Mouse (Mus musculus) midbrain, embryonic 11.5 days (tissue): Measurements from ENCODE around the gene Sox6. TPM values are rescaled to one million over a fixed set of nuclear protein-coding genes. Genes with fewer than 3 reads are reported as not detected.
A peak's percentile ranks its signal among the peaks of the same experiment; 100 is the strongest.

Experiments
- ATAC-seq: fragments of 200-750 bp; cut with Nextera tagmentation; 2 replicates; pipeline ENCODE4 v1.8.0; 2017; ENCODE audit warnings: moderate TSS enrichment, moderate library complexity; ENCODE audit not compliant: low FRiP score
- DNase-seq: peaks from one replicate; pipeline ENCODE4 v3.0.0; 2015; ENCODE audit warnings: low spot score; ENCODE audit errors: missing footprints
- H3K27ac ChIP-seq: fragments of 300-500 bp; sonication (generic); 2 replicates; pipeline ENCODE4 v1.5.1; 2014; ENCODE audit warnings: low read depth, low read length
- H3K27me3 ChIP-seq: fragments of 300-500 bp; sonication (generic); 2 replicates; pipeline ENCODE4 v1.6.1; 2014; ENCODE audit warnings: mild to moderate bottlenecking, low read length, moderate library complexity, mixed read lengths; ENCODE audit not compliant: control insufficient read depth, insufficient read depth
- H3K36me3 ChIP-seq: fragments of 300-500 bp; sonication (generic); 2 replicates; pipeline ENCODE4 v1.6.1; 2014; ENCODE audit warnings: mild to moderate bottlenecking, low read length, moderate library complexity, mixed read lengths; ENCODE audit not compliant: control insufficient read depth, insufficient read depth
- H3K4me1 ChIP-seq: fragments of 300-500 bp; sonication (generic); 2 replicates; pipeline ENCODE4 v1.6.1; 2014; ENCODE audit warnings: low read length; ENCODE audit not compliant: control insufficient read depth, insufficient read depth
- H3K4me2 ChIP-seq: fragments of 300-500 bp; sonication (generic); 2 replicates; pipeline ENCODE4 v1.6.1; 2014; ENCODE audit warnings: mild to moderate bottlenecking, moderate library complexity
- H3K4me3 ChIP-seq: fragments of 300-500 bp; sonication (generic); 2 replicates; pipeline ENCODE4 v1.5.1; 2014; ENCODE audit warnings: low read depth, low read length
- H3K9ac ChIP-seq: fragments of 300-500 bp; sonication (generic); 2 replicates; pipeline ENCODE4 v1.6.1; 2014; ENCODE audit warnings: low read length
- H3K9me3 ChIP-seq: fragments of 300-500 bp; sonication (generic); 2 replicates; pipeline ENCODE4 v1.6.1; 2016; ENCODE audit warnings: low read length; ENCODE audit not compliant: control insufficient read depth
- WGBS: fragments of 180-500 bp; shearing (Covaris S2); extraction: QIAGEN DNeasy Blood & Tissue Kit; methylation state at CpG from one replicate; pipeline ENCODE4 v1.1.7; 2014; 5-methylcytosine and 5-hydroxymethylcytosine counted together
- polyA plus RNA-seq: library from polyadenylated mRNA; unstranded; fragments of >200 nt; fragmentation: Nextera tagmentation; extraction: Ambion mirVana; gene quantifications from 2 replicates; pipeline ENCODE4 v1.2.1, GENCODE M21; 2014

Gene Sox6
- polyA plus RNA-seq, 1 experiment from 2014 or later: 42.7 TPM

- H3K36me3 ChIP-seq: no peaks in the 10 kb centered on the region
- no peak overlapping the region for H3K4me2 ChIP-seq
- no peak overlapping the region for H3K9ac ChIP-seq
- no peaks in the 10 kb centered on the region for H3K27me3 ChIP-seq
- 97% methylated on average over 4 of the region's 4 CpGs for WGBS
- H3K4me1 ChIP-seq: no peaks in the 10 kb centered on the region
- H3K27ac ChIP-seq: no peak overlapping the region
- ATAC-seq (no peak), DNase-seq (no peak)
- H3K4me3 ChIP-seq: no peak overlapping the region
- H3K9me3 ChIP-seq: no peaks in the 10 kb centered on the region
These were observed 35.9 kb downstream of the Sox6 start for GRCm38 (mm10) chr7:116002726-116003125.

DNA sequence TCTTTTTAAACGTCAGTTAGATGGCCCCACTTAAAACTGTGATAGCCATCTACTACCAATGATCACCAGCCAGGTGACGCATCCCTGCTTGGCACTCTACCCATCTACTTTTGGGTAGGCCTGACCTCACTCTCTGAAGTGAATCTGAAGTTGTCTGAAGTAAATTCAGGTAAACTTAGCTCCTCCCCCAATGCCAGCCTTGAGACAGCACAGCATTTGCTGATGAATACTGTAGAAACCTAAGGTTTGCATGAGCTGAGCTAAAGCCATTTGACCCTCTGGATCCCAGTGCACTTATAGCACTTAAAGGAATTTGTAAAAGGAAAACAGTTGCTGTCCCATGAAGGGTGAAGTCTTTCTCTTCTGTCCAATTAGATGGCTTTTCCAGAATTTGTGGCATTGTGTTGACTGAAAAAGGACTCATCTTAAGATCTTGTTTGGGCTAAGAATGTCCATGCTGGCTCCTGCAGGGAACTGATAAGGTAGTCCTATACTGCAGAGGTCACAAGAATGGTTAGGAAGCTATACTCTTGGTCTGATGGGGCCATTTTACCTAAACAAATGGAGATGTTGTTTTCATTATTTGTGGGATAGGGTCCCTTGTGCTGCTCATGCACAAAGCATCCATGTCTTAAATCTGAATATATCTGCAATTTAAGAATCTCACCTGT is 50.4 kb downstream of the Sox6 start:
- H3K9me3 ChIP-seq: no peaks in the 10 kb centered on the region
- H3K27ac ChIP-seq: no peak overlapping the region
- 90% methylated on average over 2 of the region's 2 CpGs for WGBS
- no peaks in the 10 kb centered on the region for H3K36me3 ChIP-seq
- H3K9ac ChIP-seq: no peak overlapping the region
- H3K4me1 ChIP-seq: no peaks in the 10 kb centered on the region
- no peaks in the 10 kb centered on the region for H3K27me3 ChIP-seq
- no peak overlapping the region for H3K4me2 ChIP-seq
- H3K4me3 ChIP-seq: no peak overlapping the region
- ATAC-seq: no peak
- DNase-seq: peak; percentile 81

DNA sequence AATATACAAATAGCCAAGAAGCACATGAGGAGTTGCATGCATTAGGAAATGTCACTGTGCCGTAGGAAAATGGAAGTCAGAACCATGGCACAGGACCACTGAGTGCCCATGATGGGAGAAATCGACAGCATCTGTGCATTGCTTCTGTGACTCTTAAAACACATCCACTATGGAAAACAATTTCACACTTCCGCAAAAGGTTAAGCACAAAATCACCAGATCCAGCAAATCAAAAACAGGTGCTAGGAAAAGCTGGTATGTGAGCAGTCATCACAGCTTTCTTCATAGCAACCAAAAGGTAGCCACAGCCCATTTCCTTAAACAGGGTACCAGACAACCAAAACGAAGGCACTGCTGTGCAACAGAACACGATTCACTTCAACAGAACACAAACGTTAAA is 52.9 kb downstream of the Sox6 start:
- H3K4me1 ChIP-seq: no peaks in the 10 kb centered on the region
- 83% methylated on average over 6 of the region's 6 CpGs for WGBS
- no peak overlapping the region for H3K27ac ChIP-seq
- DNase-seq: no peak
- no peak overlapping the region for H3K4me2 ChIP-seq
- no peaks in the 10 kb centered on the region for H3K36me3 ChIP-seq
- no peaks in the 10 kb centered on the region for H3K27me3 ChIP-seq
- no peak overlapping the region for H3K9ac ChIP-seq
- no peak overlapping the region for H3K4me3 ChIP-seq
- H3K9me3 ChIP-seq: no peaks in the 10 kb centered on the region
- ATAC-seq: no peak

DNA sequence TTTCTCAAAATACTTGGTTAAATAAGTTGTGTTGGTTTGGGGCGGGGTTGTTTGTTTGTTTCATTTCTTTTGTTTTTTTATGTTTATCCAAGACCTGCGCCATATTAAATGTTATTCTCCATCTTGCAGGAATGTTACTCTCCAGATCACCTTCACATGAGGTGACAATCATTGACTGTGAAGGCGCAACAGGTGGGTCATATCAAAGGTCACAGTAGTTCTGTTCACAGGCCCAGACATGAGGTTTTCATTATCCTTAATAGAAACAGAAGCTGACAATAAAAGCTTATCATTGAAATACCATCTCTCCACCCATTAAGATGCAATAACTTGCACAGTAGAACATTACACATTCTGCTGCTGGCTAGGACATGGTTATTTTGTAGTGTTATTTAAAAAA is 54.5 kb downstream of the Sox6 start:
- Histone ChIP-seq H3K9me3 (no peaks in the 10 kb centered on the region), H3K4me3 (no peak overlapping the region), H3K36me3 (no peaks in the 10 kb centered on the region), H3K4me1 (no peaks in the 10 kb centered on the region), H3K9ac (no peak overlapping the region), H3K27ac (no peak overlapping the region), H3K27me3 (no peaks in the 10 kb centered on the region), H3K4me2 (no peak overlapping the region)
- DNase-seq: peak; percentile 4
- WGBS: 97% methylated on average over 3 of the region's 3 CpGs
- no peak for ATAC-seq

DNA sequence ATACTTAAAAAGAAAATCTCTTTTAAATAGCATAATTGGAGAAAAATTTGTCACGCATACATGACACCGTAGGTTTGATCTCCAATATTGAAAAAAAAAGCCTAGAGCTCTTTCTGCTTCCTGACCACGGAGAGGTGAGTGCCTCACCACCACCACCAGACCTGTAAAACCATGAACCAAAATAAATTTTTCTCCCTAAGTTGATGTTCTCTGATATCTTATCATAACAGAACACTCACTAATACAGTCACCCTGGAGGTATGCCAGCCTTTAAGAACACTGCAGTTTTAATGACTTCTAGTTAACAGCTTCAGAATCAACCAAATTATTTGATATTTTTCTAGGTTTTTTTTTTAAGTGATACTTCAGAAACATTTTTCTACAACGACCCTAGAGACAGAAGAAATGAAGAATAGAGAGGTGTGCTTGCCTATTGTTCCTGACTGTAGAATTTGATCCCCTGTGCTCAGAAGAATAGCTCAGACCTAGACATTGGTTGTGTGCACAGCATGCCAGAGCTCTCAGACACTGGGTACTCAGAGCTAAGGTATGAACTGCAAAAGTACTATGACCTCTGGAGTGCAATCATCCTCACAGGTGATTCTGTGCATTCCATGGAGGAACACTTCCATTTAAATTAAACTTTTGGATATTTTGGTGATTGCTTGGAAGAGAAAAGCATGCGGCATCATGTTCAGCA is 58.6 kb downstream of the Sox6 start:
- Histone ChIP-seq H3K36me3 (no peaks in the 10 kb centered on the region), H3K4me1 (no peaks in the 10 kb centered on the region), H3K4me3 (no peak overlapping the region), H3K27me3 (no peaks in the 10 kb centered on the region), H3K4me2 (no peak overlapping the region), H3K9me3 (no peaks in the 10 kb centered on the region), H3K27ac (no peak overlapping the region), H3K9ac (no peak overlapping the region)
- ATAC-seq (no peak), DNase-seq (peak; percentile 26)
- 88% methylated on average over 5 of the region's 5 CpGs for WGBS

DNA sequence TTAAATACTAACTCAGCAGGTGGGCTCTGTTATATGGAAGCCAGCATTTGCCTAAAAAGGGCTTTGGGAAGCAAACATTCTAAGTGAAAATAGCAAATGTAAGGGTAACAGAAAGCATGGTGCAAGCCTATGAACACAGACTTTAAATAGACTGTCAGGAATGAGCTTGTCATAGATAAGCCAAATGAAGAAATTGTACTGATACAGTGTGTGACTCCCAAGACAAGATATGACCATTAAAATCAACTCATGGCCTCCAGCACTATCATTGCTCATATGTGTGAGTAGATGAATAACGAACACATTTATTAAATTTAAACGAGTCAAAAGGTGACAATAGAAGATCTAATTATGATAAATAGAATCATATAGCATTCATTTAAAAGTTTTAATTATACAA is 64.1 kb downstream of the Sox6 start:
- Histone ChIP-seq H3K36me3 (no peaks in the 10 kb centered on the region), H3K27ac (no peak overlapping the region), H3K4me2 (no peak overlapping the region), H3K4me1 (no peaks in the 10 kb centered on the region), H3K27me3 (no peaks in the 10 kb centered on the region), H3K4me3 (no peak overlapping the region), H3K9me3 (no peaks in the 10 kb centered on the region), H3K9ac (no peak overlapping the region)
- ATAC-seq (no peak), DNase-seq (peak; percentile 44)
- 87% methylated on average over 2 of the region's 2 CpGs for WGBS

DNA sequence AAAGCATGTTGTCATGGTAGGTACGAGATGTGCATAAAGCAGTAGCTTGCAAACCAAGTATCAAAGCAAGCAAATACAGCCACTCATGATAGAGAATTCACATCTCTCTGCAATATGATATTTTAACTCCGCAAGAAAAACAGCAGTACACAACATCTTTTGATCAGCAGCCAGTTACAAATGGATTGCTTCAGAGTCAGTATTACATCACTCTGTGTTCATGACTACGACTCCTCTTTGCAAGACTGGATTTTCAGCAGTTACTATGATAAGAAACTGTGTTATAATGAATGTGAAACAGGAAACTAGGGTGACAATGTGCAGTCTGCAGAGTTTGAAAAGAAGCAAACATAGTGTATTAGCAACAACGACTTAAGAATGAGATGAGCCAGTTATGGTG is 71.4 kb downstream of the Sox6 start:
- Histone ChIP-seq H3K4me3 (no peak overlapping the region), H3K36me3 (no peaks in the 10 kb centered on the region), H3K4me2 (no peak overlapping the region), H3K9me3 (no peaks in the 10 kb centered on the region), H3K27me3 (no peaks in the 10 kb centered on the region), H3K4me1 (peaks cover 3% of the 10 kb centered on the region; the same call in 1 of the 2 replicates), H3K9ac (no peak overlapping the region), H3K27ac (no peak overlapping the region)
- DNase-seq (peak; percentile 44), ATAC-seq (no peak)
- WGBS: 91% methylated on average over 4 of the region's 4 CpGs

DNA sequence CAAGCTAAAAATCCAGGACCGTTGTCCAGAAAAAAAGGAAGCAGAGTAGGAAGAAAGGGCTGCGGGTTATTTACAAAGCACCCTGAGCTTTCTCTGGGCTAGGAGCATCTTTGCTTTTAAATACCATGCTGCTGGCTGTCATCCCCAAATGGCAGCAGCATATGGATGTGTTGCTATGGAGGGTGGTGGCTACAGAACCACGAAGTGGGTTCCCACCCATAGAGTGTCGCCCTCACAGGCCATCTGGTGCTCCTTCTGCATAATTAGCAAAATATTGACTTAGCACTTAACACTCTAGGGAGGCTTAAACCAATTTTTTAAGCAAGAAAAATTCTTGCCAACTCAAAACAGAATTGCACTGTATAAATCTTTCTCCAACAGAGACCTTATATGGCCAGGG is 72.4 kb downstream of the Sox6 start:
- no peak for ATAC-seq

DNA sequence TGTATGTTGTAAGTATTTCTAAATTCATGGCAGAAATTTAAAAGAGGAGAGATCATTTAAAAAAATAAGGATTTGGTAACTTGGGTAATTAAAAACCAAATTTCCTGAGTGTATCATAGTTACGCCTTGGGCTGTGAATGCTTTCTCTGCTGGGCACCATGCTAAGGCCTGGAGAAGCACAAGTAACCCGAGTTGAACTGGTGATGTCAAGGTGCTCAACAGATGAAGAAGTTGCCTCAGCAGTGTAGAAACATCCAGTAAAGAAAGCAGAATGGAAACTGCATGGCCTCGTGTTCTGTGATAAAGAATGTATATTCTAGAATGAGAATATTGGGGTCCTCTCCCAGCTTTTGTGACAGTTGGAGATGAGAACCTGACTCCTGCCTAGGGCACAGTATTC is 85.5 kb downstream of the Sox6 start:
- Histone ChIP-seq H3K27ac (no peak overlapping the region), H3K9me3 (no peaks in the 10 kb centered on the region), H3K9ac (no peak overlapping the region), H3K4me2 (no peak overlapping the region), H3K4me3 (no peak overlapping the region), H3K36me3 (no peaks in the 10 kb centered on the region), H3K27me3 (no peaks in the 10 kb centered on the region), H3K4me1 (no peaks in the 10 kb centered on the region)
- 87% methylated on average over 3 of the region's 3 CpGs for WGBS
- DNase-seq: peak; percentile 56
- ATAC-seq: no peak

More for the DNA sequence above, 72.4 kb downstream of the Sox6 start:
- DNase-seq: peak; percentile 78
- Histone ChIP-seq H3K27ac (no peak overlapping the region), H3K27me3 (no peaks in the 10 kb centered on the region), H3K9ac (no peak overlapping the region), H3K4me2 (no peak overlapping the region), H3K36me3 (no peaks in the 10 kb centered on the region), H3K9me3 (no peaks in the 10 kb centered on the region), H3K4me1 (peaks cover 3% of the 10 kb centered on the region; the same call in 1 of the 2 replicates), H3K4me3 (no peak overlapping the region)
- 69% methylated on average over 4 of the region's 4 CpGs for WGBS
